In genomic region chr1:54841788-54842187, GRCm38 (mm10) we compare ENCODE assay signal across 12 mouse cellular contexts.
DNase-seq lines count a peak whose midpoint lies in the region; ATAC-seq lines count a peak whose summit lies in the region.
"Had no signal": no experiment of that assay in that cellular context is flagged by ENCODE, and none has a peak within 500 bp of the region (broad histone marks: within the 10 kb centered on the region; RNA-seq: fewer than 3 reads in every experiment).

No protein-coding gene starts in this region.

- DNase-seq in lung, postnatal 25 days (ENCODE audit: low spot score) = peak; percentile 41
- DNase-seq in lung, postnatal 10 days = no peak
- peak; percentile 73 for DNase-seq in thymus, postnatal 4 days
- no peak for DNase-seq in right cerebral cortex, postnatal 25 days
- no peak for DNase-seq in ovary, postnatal 14 days (ENCODE audit: low spot score)
- DNase-seq in right cerebral cortex, postnatal 14 days = no peak
- DNase-seq: adrenal gland, postnatal 10 days; cerebellum, postnatal 14 days; gastrocnemius, postnatal 10 days; kidney, postnatal 14 days had no signal

- ATAC-seq in granulocyte monocyte progenitor cell, adult 5-6 weeks (replicated peaks; ENCODE audit: poor library complexity, severe bottlenecking) = peak; percentile 80
- ATAC-seq in neutrophil, adult 5-6 weeks (ENCODE audit: extremely low read depth, insufficient number of reproducible peaks, low FRiP score, poor library complexity, severe bottlenecking) = peak; percentile 89

Comparison
In these comparisons a context has a peak if more than half of its experiments do, and no peak if none do; other contexts are left out.
1. DNase-seq: peak in lung, postnatal 25 days (single experiment) and thymus, postnatal 4 days (single experiment); none in lung, postnatal 10 days (single experiment), right cerebral cortex, postnatal 25 days (single experiment), ovary, postnatal 14 days (single experiment) and right cerebral cortex, postnatal 14 days (single experiment).